Mouse (Mus musculus) c-Kit-positive CD71-positive TER-119-negative erythroid progenitor cells, embryonic 14.5 days (primary cell): ENCODE results near the gene Shisal1.

Source experiments
- DNase-seq: peaks from one replicate; pipeline ENCODE4 v3.0.0-alpha.2; 2013; ENCODE audit warnings: low read depth

Shisal1 gene

DNA sequence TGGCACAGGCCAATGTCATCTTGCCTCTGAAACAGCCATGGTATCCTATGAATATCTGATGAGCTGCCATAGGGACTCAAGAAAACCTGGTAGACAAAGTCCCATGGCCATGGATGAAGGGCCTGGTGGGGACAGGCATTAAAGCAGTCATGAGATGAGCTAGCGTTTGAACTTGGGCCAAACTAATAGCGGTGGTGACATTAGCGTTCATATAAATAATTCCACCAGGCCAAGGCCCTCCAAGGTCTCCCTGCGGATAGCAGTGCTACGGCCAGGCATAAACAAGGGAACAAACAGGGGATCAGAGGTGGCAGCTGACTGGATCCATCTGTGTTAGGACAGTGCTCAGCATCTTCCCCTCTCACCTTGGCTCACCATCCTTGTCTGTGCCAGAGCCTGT, 21.2 kb downstream of the Shisal1 start:
- no peak for DNase-seq

DNA sequence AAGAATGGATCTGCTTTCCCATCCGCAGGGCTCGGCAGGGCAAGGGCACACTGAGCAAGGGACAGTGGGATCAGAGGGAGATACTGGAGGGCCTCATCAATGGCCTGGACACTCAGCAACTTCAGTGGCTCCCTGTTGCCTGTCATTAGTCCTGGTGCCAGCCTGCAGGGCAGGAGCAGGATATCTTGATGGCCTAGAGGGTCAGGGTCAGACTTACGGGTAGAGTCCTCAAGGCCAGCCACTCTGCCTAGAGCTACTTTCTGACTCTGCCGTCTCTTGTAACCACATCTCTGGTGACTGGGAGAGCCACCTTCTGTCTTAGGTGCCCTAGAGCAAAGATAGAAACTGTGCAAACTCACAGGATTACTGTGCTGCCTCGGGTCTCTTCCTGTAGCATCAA, 23.1 kb downstream of the Shisal1 start:
- DNase-seq = no peak

DNA sequence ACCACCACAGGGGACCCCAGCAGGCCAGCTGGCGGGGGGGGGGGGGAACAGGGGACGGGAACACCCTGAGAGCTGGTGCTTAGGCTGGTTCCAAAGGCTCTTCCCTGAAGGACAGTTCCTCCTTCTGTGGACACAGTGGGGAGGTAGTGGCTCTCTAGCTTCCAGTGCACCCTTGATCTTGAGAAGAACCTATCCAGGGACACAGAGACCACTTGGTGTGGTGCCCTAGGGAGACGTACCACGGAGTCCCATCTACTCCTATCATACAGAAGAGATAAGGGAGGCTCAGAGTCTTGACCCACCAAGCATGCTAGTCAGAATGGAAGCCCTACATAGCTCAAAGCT, 28.7 kb downstream of the Shisal1 start:
- DNase-seq = no peak

DNA sequence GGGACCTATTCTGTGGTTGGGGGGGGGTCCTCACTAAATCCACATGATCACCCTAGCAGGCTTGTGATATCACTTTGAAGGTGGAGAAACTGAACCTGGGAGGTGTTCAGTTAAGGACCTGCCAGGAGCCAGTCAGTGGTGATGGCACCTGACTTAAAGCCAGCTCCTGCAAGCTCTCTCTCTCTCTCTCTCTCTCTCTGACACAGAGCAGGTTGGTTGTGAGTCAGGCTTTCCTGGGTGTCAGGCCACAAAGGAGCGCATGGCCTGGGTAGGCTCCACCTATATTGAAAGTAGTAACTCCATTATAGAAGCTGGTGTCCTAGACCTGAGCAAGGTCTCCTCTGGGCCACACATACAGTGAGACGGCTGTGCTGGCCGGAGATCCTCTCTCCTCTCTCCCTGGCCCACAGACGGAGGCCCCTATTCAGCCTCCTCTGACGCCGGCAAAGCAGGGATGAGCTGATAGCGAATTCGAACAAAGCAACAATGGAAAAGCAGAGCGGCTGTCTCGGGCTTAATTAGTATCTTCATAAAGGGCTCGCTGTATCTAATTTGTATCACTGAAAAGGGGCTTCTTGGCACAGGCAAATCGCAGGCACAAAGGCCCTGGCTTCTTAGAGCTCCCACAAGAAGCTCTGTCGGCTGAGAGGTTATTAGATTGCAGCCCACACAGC, 29.2 kb downstream of the Shisal1 start:
- DNase-seq = no peak

DNA sequence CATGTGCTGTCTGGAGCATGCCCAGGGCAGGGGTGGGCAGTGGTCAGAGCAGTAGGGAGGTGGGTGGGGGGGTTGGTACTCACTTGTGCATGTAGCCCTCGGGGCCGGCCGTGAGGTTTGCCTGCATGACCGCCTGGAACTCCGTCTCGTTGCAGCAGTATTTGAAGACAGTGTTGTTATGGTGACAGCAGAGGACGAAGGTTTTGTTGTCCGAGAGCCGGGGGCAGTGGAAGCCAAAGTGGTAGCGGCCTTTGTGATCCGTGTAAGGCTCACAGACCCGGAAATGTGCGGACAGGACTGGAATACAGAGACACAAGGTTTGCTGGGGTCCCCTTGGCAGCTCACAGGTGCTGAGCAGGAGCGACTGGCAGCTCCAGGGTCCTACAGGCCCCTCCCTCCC, 29.9 kb downstream of the Shisal1 start:
- DNase-seq = no peak

DNA sequence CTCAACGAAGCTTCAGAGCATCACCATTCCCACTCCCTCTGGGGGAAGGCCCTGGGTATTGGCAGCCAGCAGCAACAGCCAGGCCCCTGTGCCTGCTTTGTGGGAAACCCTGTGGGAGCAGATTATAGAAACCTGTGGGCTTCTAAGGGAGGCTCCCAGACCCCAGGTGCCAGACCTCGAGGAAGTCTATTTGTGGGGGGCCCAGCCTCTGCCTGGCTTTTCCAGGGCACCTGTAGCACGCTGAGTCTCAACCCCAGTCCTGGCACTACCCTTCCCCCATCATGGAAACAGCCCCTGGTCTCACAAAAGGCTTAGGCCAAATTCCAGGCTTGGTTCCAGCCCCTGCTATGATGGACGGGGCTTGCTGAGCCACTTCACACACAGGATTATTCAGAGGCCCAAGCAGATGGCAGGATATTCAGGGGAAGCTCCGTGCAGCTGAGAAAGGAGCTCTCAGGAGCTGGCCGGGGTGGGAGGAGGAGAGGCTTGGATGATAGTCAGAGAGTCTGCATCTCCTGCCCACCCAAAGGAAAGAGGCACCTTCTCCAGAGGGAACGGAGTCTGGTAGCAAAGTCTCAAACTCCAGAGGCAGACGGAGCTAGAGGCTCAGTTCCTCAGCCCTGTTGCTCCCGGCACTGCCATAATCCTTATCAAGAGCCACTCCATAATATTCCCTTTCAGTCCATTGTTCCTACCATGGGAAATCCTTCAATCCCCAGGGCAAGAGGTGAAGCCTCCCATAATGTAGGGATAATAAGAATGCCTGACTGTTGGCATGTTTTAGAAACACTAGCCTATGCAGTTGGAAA, 32.7 kb downstream of the Shisal1 start:
- DNase-seq = no peak

DNA sequence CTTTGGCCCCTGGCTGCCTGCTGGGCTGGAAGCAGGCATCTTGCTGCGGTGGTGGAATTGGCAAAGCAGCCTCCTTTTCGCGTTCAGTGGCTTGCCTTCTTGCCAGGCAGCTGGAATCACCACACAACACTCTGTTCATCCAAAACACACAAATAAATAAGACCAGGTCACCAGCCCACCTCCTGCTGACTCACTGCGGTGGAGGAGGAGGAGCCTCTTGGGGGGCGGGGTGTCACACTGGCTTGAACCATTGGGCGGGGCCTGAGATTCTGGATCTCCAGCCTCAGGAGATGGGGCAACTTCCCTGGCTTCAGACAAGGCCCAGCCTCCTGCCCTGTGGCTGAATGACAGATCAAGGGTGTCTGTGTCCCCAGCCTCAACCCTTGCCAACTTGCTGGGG, 34.5 kb downstream of the Shisal1 start:
- peak; percentile 49 for DNase-seq

DNA sequence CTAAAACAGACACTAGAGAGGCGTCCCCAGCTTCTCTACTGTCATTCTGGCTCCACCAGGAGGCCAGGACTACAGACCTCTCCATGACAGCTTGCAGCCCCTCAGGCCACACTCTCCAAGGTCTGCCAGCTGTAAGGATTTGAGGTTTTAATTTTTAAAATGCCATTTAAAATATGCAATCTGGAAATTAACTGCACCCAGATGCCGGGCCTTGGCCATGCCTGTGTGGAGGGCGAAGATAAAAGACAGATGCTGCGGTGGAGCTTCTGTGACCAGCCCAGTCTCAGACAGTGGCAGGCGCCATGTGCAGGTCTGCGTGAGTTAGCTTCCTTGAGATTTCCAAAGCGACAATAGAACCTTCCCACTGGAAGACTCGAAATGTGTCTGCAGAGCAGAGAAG, 36.8 kb downstream of the Shisal1 start:
- no peak for DNase-seq

DNA sequence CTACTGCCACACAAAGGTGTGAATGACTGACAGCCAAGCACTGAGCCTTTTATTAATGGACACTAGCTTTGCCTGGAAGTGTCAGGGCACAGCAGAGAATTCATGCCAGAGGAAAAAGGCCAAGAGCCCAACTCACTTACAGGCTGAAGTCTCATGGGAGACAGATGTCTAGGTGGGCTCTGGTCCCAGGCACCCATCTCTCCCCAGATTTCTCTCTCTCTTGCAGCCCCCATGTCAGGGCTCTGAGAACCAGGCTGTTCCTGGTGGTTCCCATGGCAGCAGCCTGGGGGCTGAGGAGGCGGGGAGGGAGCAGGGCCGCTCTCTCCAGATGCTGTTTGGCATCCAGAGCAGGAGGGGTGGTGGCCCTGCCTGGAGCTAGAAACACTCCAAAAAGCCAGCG, 38.3 kb downstream of the Shisal1 start:
- no peak for DNase-seq

DNA sequence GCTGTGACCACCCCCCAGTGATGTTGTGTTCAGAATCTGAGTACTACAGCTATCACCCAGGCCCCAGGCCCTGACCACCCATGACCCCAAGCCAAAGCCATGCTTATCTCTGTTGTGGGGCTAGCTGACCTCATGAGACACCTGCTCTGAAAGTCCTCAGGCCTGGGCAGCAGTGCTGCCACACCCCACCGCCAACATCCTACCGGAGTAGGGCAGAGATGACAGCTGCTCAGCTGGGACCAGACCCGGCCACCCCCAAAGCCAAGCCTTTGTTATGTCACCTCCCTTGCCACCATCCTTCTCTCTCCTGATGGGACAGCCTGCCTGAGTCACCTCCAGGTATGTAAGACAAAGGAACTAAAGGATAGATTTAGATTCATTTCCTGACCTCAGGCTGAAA, 41.1 kb downstream of the Shisal1 start:
- DNase-seq = no peak

DNA sequence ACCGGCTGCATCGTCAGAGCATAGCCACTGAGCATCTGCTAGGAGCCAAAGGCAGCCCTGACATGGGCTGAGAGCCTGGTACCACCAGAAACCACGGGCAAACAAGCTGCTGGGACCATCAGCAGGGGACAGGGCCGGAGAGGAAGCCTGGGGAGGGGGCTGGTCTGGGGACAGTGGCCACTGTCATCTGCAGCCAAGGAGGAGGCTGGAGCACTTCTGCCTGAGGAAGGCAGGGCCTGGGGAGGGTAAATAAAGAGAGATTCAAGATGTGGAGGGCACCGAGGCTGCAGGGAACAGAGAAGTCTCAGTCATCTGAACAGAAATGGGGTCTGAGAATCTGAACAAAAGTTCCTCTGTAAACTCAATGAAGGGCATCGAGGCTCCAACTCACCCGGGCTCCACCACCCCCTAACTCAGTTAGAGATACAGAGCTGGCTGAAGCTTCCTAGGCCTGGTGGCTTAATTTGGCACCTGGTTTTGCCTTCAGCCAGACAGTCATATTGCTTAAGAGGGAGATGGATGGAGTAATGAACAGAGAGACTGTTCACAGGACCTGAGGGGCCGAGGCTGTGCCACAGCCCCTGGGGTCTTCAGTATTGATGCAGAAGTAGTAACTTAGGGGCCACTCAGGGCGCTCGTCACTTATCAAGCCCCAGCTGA, 43.3 kb downstream of the Shisal1 start:
- DNase-seq = no peak

DNA sequence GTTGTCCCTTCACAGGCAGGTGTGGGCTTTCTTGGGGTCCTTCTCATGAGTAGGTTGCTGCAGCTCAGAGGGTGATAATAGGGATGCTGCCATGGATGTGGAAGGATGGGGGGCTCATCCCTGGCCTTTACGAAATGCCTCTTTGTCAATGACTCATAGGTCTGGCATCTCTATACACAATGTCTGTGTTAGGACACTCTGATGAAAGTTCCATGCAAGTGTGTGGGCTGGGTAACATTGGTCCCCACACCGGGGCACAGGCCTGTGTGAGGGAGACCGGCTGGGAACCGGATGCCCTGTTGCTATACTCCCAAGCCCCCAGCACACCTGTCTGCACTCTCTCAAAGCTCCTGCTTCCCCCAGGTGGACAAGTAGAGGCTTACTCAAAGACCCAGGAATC, 48.3 kb downstream of the Shisal1 start:
- DNase-seq = no peak

DNA sequence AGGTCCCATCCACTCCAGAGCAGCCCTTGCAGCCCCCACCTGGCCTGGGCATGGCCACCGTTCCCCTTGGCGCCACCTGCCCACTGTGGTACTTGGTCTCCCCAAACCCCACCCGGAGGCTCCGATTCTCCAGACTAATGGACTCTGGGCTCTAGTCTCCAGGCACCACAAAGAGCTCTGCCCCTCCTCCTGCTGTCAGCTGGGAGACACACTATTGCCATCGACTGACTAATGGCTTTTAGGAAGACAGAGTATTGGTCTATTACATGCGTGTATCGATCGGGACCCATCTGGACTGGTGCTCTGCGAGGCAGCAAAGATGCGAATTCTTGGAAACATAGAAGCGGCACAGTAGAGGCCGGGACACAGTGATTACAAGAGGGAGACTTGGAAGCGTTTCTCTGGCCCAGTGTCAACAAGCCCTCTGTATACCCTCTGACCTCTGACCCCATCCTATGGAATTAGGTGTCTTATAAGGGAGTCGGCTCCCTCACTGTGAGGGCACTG, 49.2 kb downstream of the Shisal1 start:
- DNase-seq = no peak

DNA sequence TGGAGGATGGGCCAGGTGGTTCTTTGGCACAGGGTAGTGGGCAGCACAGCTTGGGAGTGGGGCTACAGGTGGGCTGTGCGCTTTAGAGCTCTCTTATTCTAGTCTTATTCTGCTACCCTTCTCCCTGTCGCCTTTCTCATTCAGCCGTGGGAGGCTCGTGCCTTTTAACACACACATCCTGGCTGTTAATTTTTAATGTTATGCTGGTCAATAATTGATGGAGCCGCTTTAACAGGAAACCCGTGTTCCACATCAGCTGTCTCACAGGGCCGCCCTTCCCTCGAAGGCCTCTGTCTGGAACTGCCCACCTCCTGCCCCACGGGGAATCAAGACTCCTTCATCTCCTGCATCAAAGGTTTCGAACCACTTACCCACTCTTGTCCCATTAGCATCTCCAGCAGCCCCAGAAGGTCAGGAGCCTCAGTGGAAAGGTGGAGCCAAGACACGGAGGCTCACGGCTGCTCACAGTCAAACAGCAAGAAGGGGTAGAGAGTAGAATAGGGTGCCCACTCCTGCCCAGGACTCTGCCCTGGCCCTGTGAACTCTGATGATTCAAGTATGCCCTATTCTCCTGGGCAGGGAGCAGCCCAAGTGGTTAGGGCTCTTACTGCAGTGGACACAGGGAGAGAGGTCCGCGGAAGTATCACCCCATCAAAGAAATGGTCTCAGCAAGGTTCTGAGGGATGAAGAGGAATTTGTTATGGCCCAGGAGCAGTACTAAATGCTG, 51.4 kb downstream of the Shisal1 start:
- no peak for DNase-seq

DNA sequence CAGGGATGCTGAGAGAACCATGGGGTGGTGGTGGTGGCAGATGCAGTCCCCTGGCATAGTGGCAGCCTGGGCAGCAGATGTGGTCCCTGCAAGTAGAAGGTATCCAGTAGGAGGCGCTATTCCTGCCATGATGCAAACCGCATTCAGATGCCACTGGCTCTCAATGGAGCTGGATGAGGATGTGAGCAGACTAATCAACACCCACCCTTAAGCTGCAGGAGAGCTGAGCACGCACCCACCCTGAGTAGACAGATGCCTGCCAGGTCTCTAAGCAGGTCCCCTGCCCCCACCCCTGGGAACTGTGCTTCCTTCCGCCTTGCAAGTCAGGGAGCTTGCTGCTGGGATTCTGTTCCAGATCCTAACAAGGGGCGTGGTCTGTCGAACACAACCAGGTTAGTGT, 53.6 kb downstream of the Shisal1 start:
- no peak for DNase-seq

DNA sequence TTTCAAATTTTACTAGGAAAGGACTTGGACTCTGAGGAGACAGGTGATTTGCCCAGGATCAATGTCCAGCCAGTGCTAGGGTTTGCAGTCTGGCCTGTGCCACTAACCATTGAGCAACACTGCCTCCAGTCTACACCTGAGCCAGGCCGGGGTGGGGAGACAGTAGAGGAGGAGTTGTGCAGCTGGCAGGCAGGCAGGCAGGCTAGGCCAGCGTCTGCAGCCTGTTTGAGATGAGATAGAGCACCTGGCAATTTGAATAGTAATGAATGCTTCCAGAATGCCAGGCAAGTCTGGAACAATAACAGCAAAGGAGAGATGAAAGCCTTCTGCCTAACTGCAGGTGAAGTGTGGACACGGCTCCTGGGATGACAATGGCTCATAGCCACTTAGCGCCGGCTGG, 54.1 kb downstream of the Shisal1 start:
- DNase-seq = no peak

DNA sequence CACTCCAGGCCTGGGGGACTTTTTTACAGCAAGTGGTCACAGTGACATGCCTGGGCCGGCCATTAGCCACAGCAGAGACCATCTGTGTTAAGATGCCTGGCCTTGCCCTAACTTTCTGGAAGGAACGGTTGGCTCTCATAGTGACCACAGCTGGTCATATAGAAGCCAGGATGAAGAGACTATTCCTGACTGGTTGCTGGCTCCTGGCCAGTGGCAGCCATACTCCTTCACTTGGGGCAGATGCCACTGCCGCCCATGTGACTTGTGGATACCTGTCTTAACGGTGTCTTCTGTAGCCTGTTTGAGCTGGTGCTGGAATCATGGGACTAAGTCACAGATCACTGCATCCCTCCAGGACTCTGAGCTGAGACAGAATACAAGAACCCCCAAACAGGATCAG, 54.8 kb downstream of the Shisal1 start:
- DNase-seq = no peak

DNA sequence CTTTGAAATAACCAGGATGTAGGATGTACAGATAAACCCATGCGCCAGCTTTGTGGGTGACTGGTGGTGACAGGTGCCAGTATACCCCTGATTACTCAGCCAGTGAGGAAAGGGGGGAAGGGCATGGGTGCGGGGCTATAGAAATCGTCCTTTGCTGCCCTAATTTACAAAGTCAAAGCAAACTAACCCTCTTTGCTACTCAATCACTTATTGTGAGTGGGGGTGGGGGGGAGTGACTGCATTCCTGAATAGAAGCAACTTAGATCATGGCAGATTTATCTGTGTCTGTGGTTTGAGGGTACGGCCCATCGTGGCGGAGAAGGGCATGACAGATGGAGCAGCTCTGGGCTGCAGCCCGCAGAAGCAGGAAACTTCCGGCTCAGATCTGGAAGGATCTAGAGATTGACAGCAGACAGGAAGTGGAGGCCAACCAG, 58.2 kb downstream of the Shisal1 start:
- DNase-seq = no peak

DNA sequence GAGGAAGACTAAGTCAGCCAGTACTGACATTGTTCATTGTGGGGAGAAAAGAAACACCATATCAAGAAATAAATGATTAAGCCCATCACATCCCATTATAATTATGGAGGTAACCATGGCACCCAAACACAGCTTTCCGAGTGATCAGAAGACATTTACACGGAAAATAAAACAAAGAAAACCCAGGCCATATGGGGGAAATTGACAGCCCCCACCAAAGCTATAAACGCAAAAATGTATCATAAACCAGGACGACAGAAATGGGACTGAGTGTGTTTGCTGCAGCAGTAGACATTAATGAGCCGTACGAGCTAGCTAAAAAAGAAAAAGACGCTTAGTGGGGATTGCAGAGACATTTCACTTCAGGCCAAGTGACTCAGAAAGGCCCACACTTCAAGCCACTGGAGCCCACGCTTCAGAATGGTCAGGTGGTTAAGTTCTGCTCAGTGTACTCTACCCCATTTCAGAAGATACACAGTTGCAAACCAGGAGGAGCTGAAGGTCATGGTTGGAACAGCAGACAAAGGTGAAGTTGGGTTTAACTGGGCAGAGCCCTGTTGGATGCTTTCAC, 60.8 kb downstream of the Shisal1 start:
- no peak for DNase-seq

DNA sequence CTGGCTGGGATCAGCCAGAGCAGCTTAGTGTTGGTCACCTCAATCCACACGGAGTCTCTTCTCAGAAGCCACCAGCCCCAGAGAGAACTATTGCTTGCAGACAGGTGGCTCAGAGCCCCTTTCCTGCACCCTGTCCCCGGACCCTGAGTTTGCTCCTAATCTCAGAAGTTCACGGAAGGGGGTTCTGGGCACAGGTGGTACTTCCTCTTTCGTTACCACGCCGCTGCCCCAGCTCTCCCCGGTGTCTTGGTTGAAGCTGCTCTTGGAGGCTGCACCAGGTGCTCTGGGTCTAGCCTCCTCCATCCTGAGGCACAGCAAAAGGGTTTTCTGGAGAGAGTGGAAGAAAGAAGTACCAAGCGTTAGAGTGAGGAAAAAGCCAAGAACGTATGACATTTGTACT, 62.8 kb downstream of the Shisal1 start:
- DNase-seq = no peak

DNA sequence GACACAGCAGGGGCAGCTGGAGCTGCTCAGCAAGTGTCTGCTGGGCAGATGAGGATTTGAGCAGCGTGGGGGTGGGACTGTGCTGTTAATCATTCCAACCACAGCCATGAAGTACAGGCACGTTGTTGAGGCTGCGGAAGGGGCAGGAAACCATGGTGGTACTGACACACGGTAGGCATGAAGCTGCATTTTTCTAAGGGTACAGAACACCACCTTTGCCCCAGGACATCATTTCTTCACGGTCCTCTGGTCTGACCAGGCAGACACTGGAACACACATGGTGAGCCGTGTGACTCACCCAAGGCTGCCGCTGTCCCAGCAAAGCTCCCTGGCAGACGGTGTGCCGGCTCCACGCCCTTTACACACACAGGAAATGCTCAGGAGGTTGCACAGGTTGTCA, 66.7 kb downstream of the Shisal1 start:
- DNase-seq = no peak

DNA sequence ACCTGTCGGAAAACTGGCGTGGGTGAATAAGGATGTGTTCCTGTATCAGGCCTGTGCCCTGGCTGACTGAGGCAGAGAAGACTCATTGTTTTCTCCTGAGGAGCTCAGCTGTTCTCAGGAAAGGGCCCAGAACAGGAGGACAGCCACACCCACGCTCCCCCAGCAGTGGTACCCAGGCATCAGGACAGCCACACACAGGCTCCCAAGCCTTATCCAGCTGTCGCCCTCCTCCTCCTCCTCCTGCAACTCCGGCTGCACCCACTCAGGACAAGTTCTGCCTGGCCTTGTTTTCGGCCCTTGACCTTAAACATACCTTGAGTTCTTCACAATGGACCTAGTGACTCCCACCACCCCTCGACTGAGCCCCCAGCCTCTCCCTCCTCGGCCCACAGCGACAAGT, 68.2 kb downstream of the Shisal1 start:
- DNase-seq = no peak
